8 mouse cellular contexts compared by ENCODE assay signal in genomic region chr12:4842890-4843597, GRCm38 (mm10). TPM values are rescaled to one million over a fixed set of nuclear protein-coding genes. Genes with fewer than 3 reads are reported as not detected.
DNase-seq lines count a peak whose midpoint lies in the region; ATAC-seq and TF ChIP-seq lines count a peak whose summit lies in the region.

Wdcp (plus strand) TSS chr12:4843303.

- peaks cover 32% of the 10 kb centered on the region for H3K4me1 ChIP-seq in forebrain, embryonic 10.5 days
- H3K4me1 ChIP-seq in heart, embryonic 15.5 days (replicated peaks) = peaks cover 19% of the 10 kb centered on the region
- peaks cover 9 to 20% of the 10 kb centered on the region in 2 experiments for H3K4me1 ChIP-seq in liver, embryonic 14.5 days (replicated peaks; ENCODE audit: control insufficient read depth in 2 of 2, insufficient read depth in 2 of 2, low read length in 1 of 2)
- peaks cover 10% of the 10 kb centered on the region for H3K4me1 ChIP-seq in neural tube, embryonic 11.5 days (ENCODE audit: control insufficient read depth, insufficient read depth, low read length)
- no peaks in the 10 kb centered on the region; the same call in 1 of the 2 replicates for H3K4me1 ChIP-seq in stomach, postnatal 0 days (replicated peaks; ENCODE audit: control insufficient read depth, insufficient read depth)

- WGBS in forebrain, embryonic 10.5 days = under 1% methylated on average over 30 of the region's 30 CpGs
- WGBS in heart, embryonic 15.5 days = 1% methylated on average over 30 of the region's 30 CpGs
- WGBS in liver, embryonic 14.5 days (ENCODE audit: insufficient replicate concordance) = under 1% methylated on average over 30 of the region's 30 CpGs
- under 1% methylated on average over 30 of the region's 30 CpGs for whole genome bisulfite sequencing in neural tube, embryonic 11.5 days
- WGBS in stomach, postnatal 0 days = under 1% methylated on average over 30 of the region's 30 CpGs

- no peaks in the 10 kb centered on the region for H3K9me3 ChIP-seq in forebrain, embryonic 10.5 days
- no peaks in the 10 kb centered on the region for H3K9me3 ChIP-seq in heart, embryonic 15.5 days (replicated peaks)
- H3K9me3 ChIP-seq in liver, embryonic 14.5 days (ENCODE audit: control insufficient read depth, low read length) = no peaks in the 10 kb centered on the region
- H3K9me3 ChIP-seq in neural tube, embryonic 11.5 days (ENCODE audit: control insufficient read depth, low read length) = no peaks in the 10 kb centered on the region
- H3K9me3 ChIP-seq in stomach, postnatal 0 days (ENCODE audit: control insufficient read depth, low read length) = no peaks in the 10 kb centered on the region

- TF ChIP-seq EP300 in liver, embryonic 14.5 days (IDR thresholded peaks at IDR 0.05; ENCODE audit: low read depth) = no peak
- no peak for TF ChIP-seq EP300 in stomach, postnatal 0 days (optimal IDR thresholded peaks at IDR 0.05)

- H3K9ac ChIP-seq in heart, embryonic 15.5 days = peak within 1 kb of the TSS; percentile 62
- H3K9ac ChIP-seq in liver, embryonic 14.5 days (replicated peaks) = peak within 1 kb of the TSS; percentile 78
- H3K9ac ChIP-seq in neural tube, embryonic 11.5 days (ENCODE audit: low read length) = peak within 1 kb of the TSS; percentile 35
- peak within 1 kb of the TSS; percentile 23 for H3K9ac ChIP-seq in stomach, postnatal 0 days (ENCODE audit: low read length)

- H3K36me3 ChIP-seq in forebrain, embryonic 10.5 days (replicated peaks) = peaks cover 6% of the 10 kb centered on the region
- no peaks in the 10 kb centered on the region for H3K36me3 ChIP-seq in heart, embryonic 15.5 days
- no peaks in the 10 kb centered on the region for H3K36me3 ChIP-seq in liver, embryonic 14.5 days (replicated peaks; ENCODE audit: control insufficient read depth, insufficient read depth, low read depth)
- no peaks in the 10 kb centered on the region for H3K36me3 ChIP-seq in neural tube, embryonic 11.5 days (ENCODE audit: control insufficient read depth, insufficient read depth, low read length)
- H3K36me3 ChIP-seq in stomach, postnatal 0 days (ENCODE audit: control insufficient read depth, insufficient read depth, low read length) = no peaks in the 10 kb centered on the region

- TF ChIP-seq CTCF in liver, embryonic 14.5 days (IDR thresholded peaks at IDR 0.05; ENCODE audit: low read depth) = no peak
- no peak for TF ChIP-seq CTCF in stomach, postnatal 0 days (IDR thresholded peaks at IDR 0.05; ENCODE audit: low read depth)

- DNase-seq in CD8-positive naive resting alpha-beta T cell, adult 2 months (ENCODE audit: low read depth in 2 of 2, low spot score in 2 of 2) = peak; percentile 76 to 81
- peak; percentile 84 for DNase-seq in c-Kit-positive CD71-negative TER-119-negative erythroid progenitor cells, embryonic 14.5 days (ENCODE audit: low read depth)
- DNase-seq in forebrain, embryonic 10.5 days (ENCODE audit: extremely low spot score, low spot score) = peak; percentile 90
- DNase-seq in kidney, postnatal 25 days = peak; percentile 93 to 96
- peak; percentile 81 to 85 (median 85) for DNase-seq in liver, embryonic 14.5 days (ENCODE audit: low read depth in 3 of 3, low spot score in 3 of 3)
- DNase-seq in neural tube, embryonic 11.5 days (ENCODE audit: low spot score) = peak; percentile 92
- peak; percentile 91 for DNase-seq in stomach, postnatal 0 days (ENCODE audit: low spot score)

- peaks cover 34% of the 10 kb centered on the region for H3K27me3 ChIP-seq in forebrain, embryonic 10.5 days (ENCODE audit: poor library complexity, severe bottlenecking)
- H3K27me3 ChIP-seq in heart, embryonic 15.5 days = no peaks in the 10 kb centered on the region
- H3K27me3 ChIP-seq in liver, embryonic 14.5 days (ENCODE audit: control insufficient read depth, insufficient read depth, low read length) = peaks cover 7% of the 10 kb centered on the region
- peaks cover 5% of the 10 kb centered on the region; the same call in 1 of the 2 replicates for H3K27me3 ChIP-seq in neural tube, embryonic 11.5 days (ENCODE audit: control insufficient read depth, insufficient read depth, low read length)
- no peaks in the 10 kb centered on the region for H3K27me3 ChIP-seq in stomach, postnatal 0 days (ENCODE audit: control insufficient read depth, insufficient read depth, low read length)

- H3K4me2 ChIP-seq in heart, embryonic 15.5 days = peak within 1 kb of the TSS; percentile 99
- peak within 1 kb of the TSS; percentile 99 for H3K4me2 ChIP-seq in liver, embryonic 14.5 days (ENCODE audit: low read depth)
- peak within 1 kb of the TSS; percentile 63 for H3K4me2 ChIP-seq in neural tube, embryonic 11.5 days (ENCODE audit: low read depth)
- peak within 1 kb of the TSS; percentile 53 for H3K4me2 ChIP-seq in stomach, postnatal 0 days (replicated peaks; ENCODE audit: low read depth)

- peak within 1 kb of the TSS; percentile 86 for H3K27ac ChIP-seq in forebrain, embryonic 10.5 days
- peak within 1 kb of the TSS; percentile 77 for H3K27ac ChIP-seq in heart, embryonic 15.5 days
- H3K27ac ChIP-seq in liver, embryonic 14.5 days = peak within 1 kb of the TSS; percentile 37
- H3K27ac ChIP-seq in neural tube, embryonic 11.5 days (ENCODE audit: low read depth, low read length) = no peak within 1 kb of the TSS
- 0 out of 2 replicates have a peak within 1 kb of the TSS, but pooled peaks have one; percentile 1 for H3K27ac ChIP-seq in stomach, postnatal 0 days (replicated peaks)

- ATAC-seq in heart, embryonic 15.5 days (replicated peaks; ENCODE audit: insufficient number of reproducible peaks, insufficient read depth, low FRiP score, low read depth) = peak; percentile 91
- peak; percentile 91 for ATAC-seq in liver, embryonic 14.5 days (ENCODE audit: insufficient read depth)
- peak; percentile 91 for ATAC-seq in neural tube, embryonic 11.5 days (ENCODE audit: insufficient read depth, low FRiP score, low TSS enrichment)
- ATAC-seq in stomach, postnatal 0 days (ENCODE audit: low FRiP score, low TSS enrichment) = peak; percentile 94

- peak within 1 kb of the TSS; percentile 89 for H3K4me3 ChIP-seq in forebrain, embryonic 10.5 days
- peak within 1 kb of the TSS; percentile 94 for H3K4me3 ChIP-seq in heart, embryonic 15.5 days
- H3K4me3 ChIP-seq in liver, embryonic 14.5 days (ENCODE audit: insufficient read depth in 1 of 2, low read depth in 2 of 2, low read length in 2 of 2) = peak within 1 kb of the TSS; percentile 79 to 100
- peak within 1 kb of the TSS; percentile 54 for H3K4me3 ChIP-seq in neural tube, embryonic 11.5 days (ENCODE audit: low read depth, low read length)
- H3K4me3 ChIP-seq in stomach, postnatal 0 days (ENCODE audit: low read depth, low read length) = peak within 1 kb of the TSS; percentile 59

RNA-seq across cellular contexts. Expression of gene Wdcp, which starts in this region (rescaled TPM):
- polyA plus RNA-seq in forebrain, embryonic 10.5 days (2016; fragmentation: Nextera tagmentation; extraction: Ambion mirVana) = 28.6 and 29.3 TPM in 2 replicates
- 15.0 and 15.5 TPM in 2 replicates for polyA plus RNA-seq in heart, embryonic 15.5 days (2015; fragmentation: Nextera tagmentation; extraction: Ambion mirVana)
- 7.7 and 9.1 TPM in 2 replicates for polyA plus RNA-seq in liver, embryonic 14.5 days (2012; rRNA removed)
- 11.3 and 11.6 TPM in 2 replicates for polyA plus RNA-seq in liver, embryonic 14.5 days (2014; fragmentation: Nextera tagmentation; extraction: Ambion mirVana)
- polyA plus RNA-seq in neural tube, embryonic 11.5 days (2014; fragmentation: Nextera tagmentation; extraction: Ambion mirVana) = 16.2 and 17.5 TPM in 2 replicates
- polyA plus RNA-seq in stomach, postnatal 0 days (2015; fragmentation: Nextera tagmentation; extraction: Ambion mirVana) = 7.4 and 8.2 TPM in 2 replicates

Comparison
In these comparisons a context has a peak if more than half of its experiments do, and no peak if none do; other contexts are left out.
1. H3K9ac ChIP-seq: peak in every context shown above with its lines; median percentile 78 in liver, embryonic 14.5 days; 62 in heart, embryonic 15.5 days; 35 in neural tube, embryonic 11.5 days; 23 in stomach, postnatal 0 days.